Mouse (Mus musculus): ENCODE measurements around the gene Gpc5. TPM values are rescaled to one million over a fixed set of nuclear protein-coding genes. Genes with fewer than 3 reads are reported as not detected.

The Gpc5 gene
- polyA plus RNA-seq, 1 experiment from 2014 or later, result 1.2 TPM

DNA sequence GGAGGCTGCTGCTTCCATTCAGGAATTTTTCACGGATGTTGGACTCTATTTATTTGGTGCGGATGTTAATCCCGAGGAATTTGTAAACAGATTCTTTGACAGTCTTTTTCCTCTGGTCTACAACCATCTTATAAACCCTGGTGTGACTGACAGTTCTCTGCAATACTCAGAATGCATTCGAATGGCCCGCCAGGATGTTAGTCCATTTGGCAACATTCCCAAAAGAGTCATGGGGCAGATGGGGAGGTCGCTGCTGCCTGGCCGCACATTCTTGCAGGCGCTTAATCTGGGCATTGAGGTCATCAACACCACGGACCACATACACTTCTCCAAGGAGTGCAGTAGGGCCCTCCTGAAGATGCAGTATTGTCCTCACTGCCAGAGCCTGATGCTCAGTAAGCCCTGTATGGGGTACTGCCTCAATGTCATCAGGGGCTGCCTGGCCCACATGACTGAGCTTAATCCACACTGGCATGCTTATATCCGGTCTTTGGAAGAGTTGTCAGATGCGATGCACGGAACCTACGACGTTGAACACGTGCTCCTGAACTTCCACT is 277.7 kb downstream of the Gpc5 start:
- ATAC-seq (no peak), DNase-seq (ENCODE audit: low read depth, low spot score) (no peak)
- TF ChIP-seq CTCF (IDR thresholded peaks at IDR 0.05), result no peak
- CTCF ChIA-PET, result no interaction called here
- no peaks in the 10 kb centered on the region for H3K27me3 ChIP-seq
- POLR2A ChIA-PET, result no interaction called here
- in situ Hi-C loops (cut with MboI; ENCODE audit: low pct_unique_long_range_greater_than_20kb), result no loop called here

DNA sequence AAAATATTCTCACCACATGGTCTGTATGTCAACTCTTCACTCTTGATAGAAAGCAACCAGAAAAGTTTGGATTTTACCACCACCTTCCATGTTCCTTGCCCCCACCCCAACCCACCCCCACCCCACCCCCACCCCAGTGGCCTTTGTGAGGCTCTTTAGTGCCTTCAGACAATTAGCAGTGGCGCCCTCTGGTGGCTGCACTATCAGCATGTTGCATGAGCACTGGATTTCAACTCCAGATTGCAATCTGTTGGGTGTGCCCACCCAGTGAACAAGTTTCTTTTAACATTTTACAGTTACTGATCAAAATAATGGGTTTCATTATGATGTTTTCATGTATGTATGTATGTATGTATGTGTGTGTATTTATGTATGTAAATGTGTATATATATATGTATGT is 279.1 kb downstream of the Gpc5 start:
- H3K27me3 ChIP-seq, result no peaks in the 10 kb centered on the region
- ATAC-seq, result no peak
- ChIA-PET CTCF (no interaction called here), POLR2A (no interaction called here)
- peak; percentile 33 for TF ChIP-seq CTCF (IDR thresholded peaks at IDR 0.05)
- no peak for DNase-seq (ENCODE audit: low read depth, low spot score)
- in situ Hi-C loops (cut with MboI; ENCODE audit: low pct_unique_long_range_greater_than_20kb), result no loop called here

DNA sequence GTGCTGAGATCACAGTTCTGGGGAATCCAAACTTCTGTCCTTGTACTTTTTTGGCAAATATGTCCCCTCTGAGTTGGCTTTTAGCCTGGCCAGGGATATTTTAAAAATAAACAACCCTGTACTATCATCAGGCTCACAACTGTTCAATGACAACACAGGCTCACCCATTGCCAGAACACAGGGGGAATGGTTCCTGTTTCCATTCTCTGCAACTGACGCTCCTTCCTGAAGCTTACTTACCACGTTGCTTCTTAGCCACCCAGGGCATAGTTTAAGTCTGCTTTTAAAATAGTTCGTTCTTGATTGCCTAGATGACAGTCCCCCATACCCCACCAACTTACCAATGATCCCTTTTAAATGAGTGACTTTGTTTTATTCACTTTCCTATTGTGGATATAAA is 299.8 kb downstream of the Gpc5 start:
- H3K27me3 ChIP-seq, result peaks cover 15% of the 10 kb centered on the region
- ChIA-PET CTCF (no interaction called here), POLR2A (no interaction called here)
- ATAC-seq (no peak), DNase-seq (ENCODE audit: low read depth, low spot score) (no peak)
- no peak for TF ChIP-seq CTCF (IDR thresholded peaks at IDR 0.05)
- in situ Hi-C loops (cut with MboI; ENCODE audit: low pct_unique_long_range_greater_than_20kb), result loop anchor here (5.0 to 10.0 kb wide), 2 partner anchors 325 to 377 kb away; no protein-coding TSS in a partner anchor

DNA sequence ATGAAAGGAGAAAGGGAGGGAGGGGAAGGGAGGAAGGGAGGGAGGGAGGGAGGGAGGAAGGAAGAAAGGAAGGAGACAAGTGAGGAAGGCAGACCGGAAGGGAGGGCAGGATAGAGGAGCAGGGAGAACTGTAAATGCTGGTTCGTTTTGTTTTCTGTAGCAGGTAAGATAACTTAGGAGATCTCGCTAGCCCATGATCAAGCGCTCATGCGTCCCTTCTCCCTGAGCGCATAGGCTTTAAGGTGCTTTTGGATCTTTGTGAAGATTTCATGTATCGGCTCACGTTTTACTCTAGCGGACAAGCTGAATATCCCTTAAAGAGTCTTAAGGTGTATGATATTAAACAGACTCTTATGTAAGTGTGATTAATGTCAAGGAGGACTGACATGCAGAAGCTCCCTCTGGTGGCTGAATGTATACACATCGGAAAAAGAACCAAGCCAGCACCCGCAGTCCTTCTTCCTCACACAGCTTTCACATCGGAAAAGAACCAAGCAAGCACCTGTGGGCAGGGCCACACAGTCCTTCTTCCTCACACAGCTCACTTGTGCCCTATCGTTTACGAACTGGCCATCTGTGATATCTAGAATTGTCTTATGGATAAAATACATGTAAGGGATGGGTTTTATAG is 301.0 kb downstream of the Gpc5 start:
- ChIA-PET CTCF (interaction anchor here (0.8 to 1.1 kb wide), 3 partner anchors 253 to 378 kb away, joined by 3 to 4 read pairs (median 3); no protein-coding TSS in a partner anchor), POLR2A (no interaction called here)
- DNase-seq (ENCODE audit: low read depth, low spot score) (no peak), ATAC-seq (no peak)
- peak; percentile 55 for TF ChIP-seq CTCF (IDR thresholded peaks at IDR 0.05)
- H3K27me3 ChIP-seq, result peaks cover 13% of the 10 kb centered on the region
- in situ Hi-C loops (cut with MboI; ENCODE audit: low pct_unique_long_range_greater_than_20kb), result loop anchor here (5.0 to 10.0 kb wide), 2 partner anchors 326 to 378 kb away; no protein-coding TSS in a partner anchor

DNA sequence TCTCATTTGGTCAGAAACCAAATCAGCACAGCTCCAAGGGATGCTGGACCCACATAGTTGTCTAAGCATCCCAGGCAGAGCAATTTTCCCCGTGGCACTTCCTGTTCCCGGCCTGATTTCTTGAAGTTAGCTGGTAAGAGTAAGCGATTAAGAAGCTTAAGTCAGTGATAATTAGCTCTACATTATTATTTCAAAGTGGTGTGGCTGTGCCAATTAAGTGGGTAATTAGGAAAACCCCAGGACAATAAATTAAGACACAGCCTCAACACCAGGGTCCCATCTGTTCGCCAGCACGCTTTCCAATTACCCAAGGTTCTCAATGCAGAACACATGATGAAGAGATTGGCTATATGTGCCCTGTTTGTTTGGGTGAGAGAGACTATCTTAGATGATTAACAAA is 314.6 kb downstream of the Gpc5 start:
- CTCF ChIA-PET, result no interaction called here

DNA sequence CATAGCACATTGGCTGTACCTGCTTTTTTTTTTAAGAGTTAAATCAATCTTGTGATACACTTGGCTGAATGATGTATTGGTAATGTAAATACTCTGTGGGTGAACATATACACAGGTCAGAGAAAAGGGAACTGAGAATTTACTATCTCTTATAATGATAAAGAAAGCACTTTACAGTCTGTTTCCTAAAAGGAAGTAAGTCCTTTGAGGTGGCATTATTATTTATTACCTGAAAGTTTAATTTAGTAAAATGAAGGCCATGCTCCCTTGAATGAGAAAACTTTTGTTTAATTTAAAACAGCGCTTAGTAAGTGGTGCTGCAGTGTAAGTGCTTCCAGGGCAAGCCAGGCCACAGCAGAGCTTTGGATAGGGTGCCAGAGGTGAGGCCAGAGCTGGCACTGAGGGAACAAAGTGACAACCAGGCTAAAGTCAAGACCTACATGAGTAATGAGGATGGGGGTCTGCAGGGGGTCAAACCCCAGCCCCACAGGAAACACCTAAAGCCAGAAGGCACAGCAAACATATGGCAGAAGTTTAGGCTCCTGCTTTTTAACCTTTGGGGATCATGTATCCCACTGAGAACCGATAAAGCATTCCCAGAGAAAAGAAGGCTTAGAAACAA is 315.4 kb downstream of the Gpc5 start:
- peaks cover 5% of the 10 kb centered on the region for H3K27me3 ChIP-seq
- in situ Hi-C loops (cut with MboI; ENCODE audit: low pct_unique_long_range_greater_than_20kb), result no loop called here
- no peak for TF ChIP-seq CTCF (IDR thresholded peaks at IDR 0.05)
- ATAC-seq (no peak), DNase-seq (ENCODE audit: low read depth, low spot score) (no peak)
- CTCF ChIA-PET, result no interaction called here
- POLR2A ChIA-PET, result no interaction called here

More for the DNA sequence above, 314.6 kb downstream of the Gpc5 start:
- DNase-seq (ENCODE audit: low read depth, low spot score) (no peak), ATAC-seq (no peak)
- POLR2A ChIA-PET, result no interaction called here
- no peak for TF ChIP-seq CTCF (IDR thresholded peaks at IDR 0.05)
- in situ Hi-C loops (cut with MboI; ENCODE audit: low pct_unique_long_range_greater_than_20kb), result no loop called here
- peaks cover 7% of the 10 kb centered on the region for H3K27me3 ChIP-seq

DNA sequence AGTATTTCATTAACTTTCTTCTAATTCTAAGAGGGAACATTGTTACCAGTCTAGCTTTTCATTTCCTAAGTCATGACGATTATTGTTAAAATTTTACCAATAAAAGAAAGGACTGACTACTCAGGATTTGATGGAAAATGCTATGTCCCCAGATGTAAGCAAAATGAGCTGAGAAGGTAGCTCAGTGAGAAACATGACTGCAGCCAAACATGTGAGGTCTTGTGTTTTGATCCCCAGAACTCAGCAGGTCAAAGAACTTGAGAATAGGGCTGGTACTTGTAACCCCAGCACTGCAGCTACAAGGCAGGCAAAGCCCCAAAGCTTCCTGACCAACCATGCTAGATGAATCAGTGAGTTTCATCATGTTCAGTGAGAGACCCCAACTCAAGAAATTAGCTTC is 318.9 kb downstream of the Gpc5 start:
- DNase-seq (ENCODE audit: low read depth, low spot score) (no peak), ATAC-seq (no peak)
- ChIA-PET CTCF (no interaction called here), POLR2A (no interaction called here)
- no peak for TF ChIP-seq CTCF (IDR thresholded peaks at IDR 0.05)
- in situ Hi-C loops (cut with MboI; ENCODE audit: low pct_unique_long_range_greater_than_20kb), result no loop called here
- H3K27me3 ChIP-seq, result peaks cover 5% of the 10 kb centered on the region

DNA sequence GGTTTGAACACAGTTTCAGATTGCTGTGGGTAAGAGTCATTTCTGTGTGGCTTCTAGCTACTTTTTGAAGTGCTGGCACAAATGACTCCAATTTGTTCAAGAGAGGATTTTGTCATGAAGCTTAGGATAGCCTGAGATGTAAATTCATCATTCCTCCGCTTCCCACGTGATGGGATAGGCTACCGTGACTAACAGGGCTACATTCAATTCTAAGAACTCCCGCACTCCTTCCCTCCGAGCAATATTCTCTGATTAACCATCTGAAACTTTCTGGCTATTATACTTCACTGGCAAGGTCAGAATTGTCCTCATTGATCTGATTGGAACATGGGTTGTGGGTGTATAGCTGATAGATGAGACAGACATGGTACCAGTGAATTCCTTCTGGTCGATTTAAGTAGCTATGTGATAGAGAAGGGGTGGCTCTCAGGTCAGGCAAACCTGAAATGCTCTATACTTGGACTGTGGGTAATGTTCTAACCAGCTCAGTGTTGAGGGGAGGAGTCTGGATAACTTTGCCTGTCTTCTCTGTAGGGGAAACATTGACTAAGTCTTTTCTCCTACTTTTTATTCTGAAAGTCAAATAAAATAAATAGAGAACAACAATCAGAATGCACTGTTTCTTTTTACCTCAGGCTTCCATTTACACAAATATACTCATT is 319.6 kb downstream of the Gpc5 start:
- ATAC-seq (no peak), DNase-seq (ENCODE audit: low read depth, low spot score) (no peak)
- in situ Hi-C loops (cut with MboI; ENCODE audit: low pct_unique_long_range_greater_than_20kb), result no loop called here
- TF ChIP-seq CTCF (IDR thresholded peaks at IDR 0.05), result no peak
- ChIA-PET POLR2A (no interaction called here), CTCF (no interaction called here)
- H3K27me3 ChIP-seq, result peaks cover 5% of the 10 kb centered on the region

DNA sequence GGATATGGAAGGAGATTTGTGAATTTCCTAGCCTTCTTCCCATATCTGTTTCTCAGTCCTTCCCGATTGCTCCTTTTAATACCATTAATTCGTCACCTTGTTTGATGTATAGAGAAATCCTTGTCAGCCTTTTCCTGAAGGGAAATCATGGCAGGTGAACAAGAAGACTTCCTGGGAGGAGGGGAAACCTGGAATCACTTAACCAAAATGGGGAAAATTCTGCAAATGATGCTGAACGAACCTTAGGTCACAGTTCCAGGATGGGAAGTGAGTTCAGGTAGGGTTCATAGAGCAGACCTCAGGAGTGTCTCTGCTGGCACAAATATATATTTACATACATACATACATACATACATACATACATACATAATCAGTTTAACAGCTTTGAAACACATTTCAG is 320.8 kb downstream of the Gpc5 start:
- DNase-seq (ENCODE audit: low read depth, low spot score), result no peak
- in situ Hi-C loops (cut with MboI; ENCODE audit: low pct_unique_long_range_greater_than_20kb), result no loop called here
- no peak for ATAC-seq
- CTCF ChIA-PET, result no interaction called here
- POLR2A ChIA-PET, result no interaction called here
- peaks cover 5% of the 10 kb centered on the region for H3K27me3 ChIP-seq
- TF ChIP-seq CTCF (IDR thresholded peaks at IDR 0.05), result no peak

DNA sequence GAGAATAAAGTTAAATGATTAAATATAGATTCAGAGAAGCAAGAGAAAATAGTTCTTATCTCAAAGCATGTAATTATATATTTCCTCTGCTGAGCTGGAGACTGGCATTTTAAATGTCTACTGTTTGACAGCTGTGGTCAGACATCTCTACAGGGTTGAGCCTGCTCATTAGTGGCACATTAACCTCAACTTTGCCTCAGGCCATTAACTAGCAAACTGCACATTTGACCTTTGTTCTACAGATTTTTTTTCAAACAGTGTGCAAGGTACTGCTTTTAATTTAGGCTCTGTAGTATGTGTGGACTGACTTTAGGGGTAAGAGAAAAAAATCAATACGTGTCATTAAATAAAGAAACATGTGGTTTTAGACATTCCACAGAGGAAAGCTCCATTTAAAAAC is 321.4 kb downstream of the Gpc5 start:
- H3K27me3 ChIP-seq, result peaks cover 5% of the 10 kb centered on the region
- ChIA-PET CTCF (no interaction called here), POLR2A (no interaction called here)
- no peak for TF ChIP-seq CTCF (IDR thresholded peaks at IDR 0.05)
- ATAC-seq (no peak), DNase-seq (ENCODE audit: low read depth, low spot score) (no peak)
- in situ Hi-C loops (cut with MboI; ENCODE audit: low pct_unique_long_range_greater_than_20kb), result no loop called here

DNA sequence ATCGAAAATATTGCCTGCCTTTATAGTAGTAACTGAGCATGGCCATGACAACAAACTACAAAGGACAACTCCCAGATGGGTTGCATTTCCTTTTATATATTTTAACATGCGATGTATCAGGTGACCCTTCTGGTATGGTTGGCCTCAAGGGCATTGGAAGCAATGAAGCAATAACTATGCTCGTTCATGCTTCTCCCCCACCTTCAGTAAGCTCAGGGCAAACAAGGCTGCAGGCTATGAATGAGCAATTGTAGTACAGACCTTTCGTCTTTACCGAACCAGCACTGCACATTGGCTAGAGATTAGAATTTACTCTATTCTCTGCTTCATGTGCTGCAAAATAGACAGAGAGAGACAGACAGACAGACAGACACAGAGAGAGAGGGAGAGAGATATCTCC is 322.5 kb downstream of the Gpc5 start:
- TF ChIP-seq CTCF (IDR thresholded peaks at IDR 0.05), result no peak
- ChIA-PET CTCF (no interaction called here), POLR2A (no interaction called here)
- H3K27me3 ChIP-seq, result peaks cover 5% of the 10 kb centered on the region
- ATAC-seq, result no peak
- in situ Hi-C loops (cut with MboI; ENCODE audit: low pct_unique_long_range_greater_than_20kb), result no loop called here
- no peak for DNase-seq (ENCODE audit: low read depth, low spot score)

Data from Patski (cell line).